Mouse (Mus musculus) CH12.LX (cell line): Measurements from ENCODE around the gene Cenpu.

ENCODE experiments used
- CHD1 ChIP-seq: IDR thresholded peaks from 2 replicates; pipeline ENCODE4 v1.6.1; 2012; ENCODE audit warnings: low read depth, low read length, improper control_type of control experiment, inconsistent platforms
- CHD2 ChIP-seq: IDR thresholded peaks from 2 replicates; pipeline ENCODE4 v1.6.1; 2011; ENCODE audit warnings: low read length, improper control_type of control experiment
- CTCF ChIP-seq, 2 experiments: IDR thresholded peaks in 1 of 2; conservative IDR thresholded peaks in 1 of 2; 2 replicates each; pipeline ENCODE4 v1.5.1; 2011 to 2012; ENCODE audit warnings: low read depth in 2 of 2, low read length in 2 of 2, improper control_type of control experiment in 1 of 2, inconsistent platforms in 1 of 2, mild to moderate bottlenecking in 1 of 2, moderate library complexity in 1 of 2
- EP300 ChIP-seq: IDR thresholded peaks from 2 replicates; pipeline ENCODE4 v1.6.1; 2011; ENCODE audit warnings: low read length, improper control_type of control experiment
- JUND ChIP-seq: conservative IDR thresholded peaks from 2 replicates; pipeline ENCODE4 v1.6.1; 2011; ENCODE audit warnings: low read depth, low read length, improper control_type of control experiment
- MAFK ChIP-seq: IDR thresholded peaks from 2 replicates; pipeline ENCODE4 v1.6.1; 2011; ENCODE audit warnings: low read length, improper control_type of control experiment; ENCODE audit not compliant: insufficient replicate concordance
- MXI1 ChIP-seq: IDR thresholded peaks from 2 replicates; pipeline ENCODE4 v1.6.1; 2011; ENCODE audit warnings: mild to moderate bottlenecking, low read depth, low read length, improper control_type of control experiment
- MYC ChIP-seq: IDR thresholded peaks from 2 replicates; pipeline ENCODE4 v1.6.1; 2011; ENCODE audit warnings: low read depth, mild to moderate bottlenecking, improper control_type of control experiment, low read length
- POLR2A ChIP-seq: IDR thresholded peaks from 2 replicates; pipeline ENCODE4 v1.6.1; 2011; ENCODE audit warnings: low read depth, mild to moderate bottlenecking, improper control_type of control experiment, low read length
- TCF12 ChIP-seq: IDR thresholded peaks from 2 replicates; pipeline ENCODE4 v1.6.1; 2014; ENCODE audit warnings: low read depth, mild to moderate bottlenecking, inconsistent platforms, low read length, improper control_type of control experiment
- ZC3H11A ChIP-seq: IDR thresholded peaks from 2 replicates; pipeline ENCODE4 v1.6.1; 2012; ENCODE audit warnings: low read depth, mild to moderate bottlenecking, inconsistent platforms, low read length, improper control_type of control experiment
- ZNF384 ChIP-seq: IDR thresholded peaks from 2 replicates; pipeline ENCODE4 v1.6.1; 2012; ENCODE audit warnings: low read depth, low read length, improper control_type of control experiment, inconsistent platforms

- TF ChIP-seq CHD2 (no peak), EP300 (no peak), ZC3H11A (no peak), MAFK (no peak), TCF12 (no peak), MXI1 (no peak), JUND (no peak), CTCF (conservative IDR thresholded peaks at IDR 0.05 in 1 of 2, IDR thresholded peaks at IDR 0.05 in 1 of 2; ENCODE audit: low read depth in 2 of 2, low read length in 2 of 2) (no peak), ZNF384 (no peak), POLR2A (no peak), CHD1 (no peak), MYC (no peak)
Measured at GRCm38 (mm10) chr8:46618639-46619320, 67.0 kb downstream of the Cenpu start.
